Mouse (Mus musculus): ENCODE data around the gene Cops2. TPM values are rescaled to one million over a fixed set of nuclear protein-coding genes. Genes with fewer than 3 reads are reported as not detected.

Cops2 gene
- polyA plus RNA-seq (2012; rRNA removed), result 62.5 and 70.4 TPM in 2 replicates

DNA sequence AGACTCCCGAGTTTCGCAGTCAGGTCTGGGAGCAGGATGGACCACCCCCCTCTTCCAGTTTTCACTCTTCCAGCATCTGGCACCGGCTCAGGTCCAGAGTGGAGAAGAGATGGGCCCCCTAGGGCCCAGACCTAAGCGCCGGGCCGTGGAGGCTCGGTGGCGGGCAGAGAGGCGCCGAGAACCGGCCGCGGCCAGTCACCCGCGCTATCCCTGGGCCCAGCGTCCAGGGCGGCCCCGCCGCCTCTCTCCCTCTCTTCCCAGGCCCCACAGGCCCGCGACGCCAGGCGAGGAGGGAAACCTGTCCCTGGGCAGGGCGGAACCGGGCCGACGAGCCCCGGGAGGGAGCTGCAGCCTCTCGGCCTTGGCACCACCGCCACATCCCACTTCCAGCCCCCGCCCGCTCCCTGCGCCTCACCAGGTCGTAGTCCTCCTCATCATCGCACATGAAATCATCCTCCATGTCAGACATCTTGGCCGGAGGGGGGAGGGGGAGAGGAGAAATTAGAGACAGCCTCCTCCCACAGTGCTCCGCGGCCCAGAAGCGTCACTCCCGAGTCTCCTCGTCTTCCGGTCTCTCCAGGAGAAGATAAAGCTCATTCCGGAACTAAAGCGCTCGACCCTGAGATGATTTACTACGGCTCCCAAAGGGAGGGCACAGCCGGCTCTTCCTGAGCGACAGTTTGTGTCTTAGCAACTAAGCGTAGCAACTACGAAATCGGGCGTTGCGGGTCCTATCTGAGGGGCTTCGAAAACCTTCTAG is at the start of gene Cops2, which contains the start of gene Galk2:
Gene Cops2, minus strand, starts transcription at position 619 of the 760 bp plus-strand sequence.
Gene Galk2, plus strand, starts transcription at position 589 of the 760 bp plus-strand sequence.

DNA sequence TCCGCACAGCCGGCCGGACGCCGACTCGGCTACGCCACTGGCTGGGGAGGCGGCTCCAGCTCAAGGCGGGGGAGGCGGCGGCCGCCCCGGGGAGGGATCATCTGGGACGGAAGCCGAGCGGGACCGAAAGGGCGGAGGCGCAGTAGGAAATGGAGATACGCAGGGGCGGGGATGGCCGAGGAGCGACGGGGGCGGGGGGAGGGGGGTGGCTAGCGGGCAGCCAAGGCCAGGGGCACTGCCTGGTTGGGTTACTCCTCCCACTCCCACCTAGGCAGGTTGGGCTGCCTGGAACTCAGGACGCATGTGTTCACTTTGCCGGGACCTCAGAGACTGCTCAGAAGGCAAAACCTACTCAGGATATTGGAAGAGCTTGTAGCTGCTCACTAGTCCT is 76.2 kb downstream of the Cops2 start, which contains the start of gene Secisbp2l:
Gene Secisbp2l, minus strand, starts transcription at position 152 of the 391 bp plus-strand sequence.

Other genes starting within 250 kb of the Cops2 start
- 2.9 and 3.5 TPM in 2 replicates for gene Cep152, start 234.0 kb downstream of the Cops2 start, polyA plus RNA-seq (2012; rRNA removed)
- 342 and 357 TPM in 2 replicates for gene Eid1, start 186.0 kb downstream of the Cops2 start, polyA plus RNA-seq (2012; rRNA removed)
- gene Shc4, start 135.0 kb downstream of the Cops2 start, polyA plus RNA-seq (2012; rRNA removed), result 2.7 and 2.9 TPM in 2 replicates
- 18.3 and 19.0 TPM in 2 replicates for gene Secisbp2l, start 76.3 kb downstream of the Cops2 start, polyA plus RNA-seq (2012; rRNA removed)
- gene Galk2, start within 50 bp of the Cops2 start, polyA plus RNA-seq (2012; rRNA removed), result 23.8 and 24.7 TPM in 2 replicates
- 1.6 and 2.9 TPM in 2 replicates for gene Fgf7, start 175.5 kb upstream of the Cops2 start, polyA plus RNA-seq (2012; rRNA removed)

All from central nervous system, embryonic 18 days (tissue).